Mouse (Mus musculus) embryonic facial prominence, embryonic 12.5 days (tissue): Measurements from ENCODE around the gene Radil. TPM values are rescaled to one million over a fixed set of nuclear protein-coding genes. Genes with fewer than 3 reads are reported as not detected.

ENCODE experiments used
- ATAC-seq: fragments of 200-750 bp; cut with Nextera tagmentation; 2 replicates; pipeline ENCODE4 v1.8.0; 2017; ENCODE audit not compliant: insufficient number of reproducible peaks, insufficient read depth, low FRiP score, low TSS enrichment
- H3K27ac ChIP-seq: fragments of 300-500 bp; sonication (generic); 2 replicates; pipeline ENCODE4 v1.5.1; 2016; ENCODE audit warnings: mild to moderate bottlenecking
- H3K27me3 ChIP-seq: fragments of 300-500 bp; sonication (generic); 2 replicates; pipeline ENCODE4 v1.6.1; 2016; ENCODE audit warnings: mild to moderate bottlenecking, moderate library complexity
- H3K36me3 ChIP-seq: fragments of 300-500 bp; sonication (generic); 2 replicates; pipeline ENCODE4 v1.6.1; 2016; ENCODE audit warnings: mild to moderate bottlenecking
- H3K4me1 ChIP-seq: fragments of 300-500 bp; sonication (generic); 2 replicates; pipeline ENCODE4 v1.6.1; 2016
- H3K4me2 ChIP-seq: fragments of 300-500 bp; sonication (generic); replicated peaks from 2 replicates; pipeline ENCODE4 v1.6.1; 2016; ENCODE audit warnings: mild to moderate bottlenecking, moderate library complexity
- H3K4me3 ChIP-seq: fragments of 300-500 bp; sonication (generic); 2 replicates; pipeline ENCODE4 v1.5.1; 2016; ENCODE audit warnings: mild to moderate bottlenecking
- H3K9ac ChIP-seq: fragments of 300-500 bp; sonication (generic); 2 replicates; pipeline ENCODE4 v1.6.1; 2016; ENCODE audit warnings: mild to moderate bottlenecking, moderate library complexity
- H3K9me3 ChIP-seq: fragments of 300-500 bp; sonication (generic); 2 replicates; pipeline ENCODE4 v1.6.1; 2016; ENCODE audit warnings: mild to moderate bottlenecking, moderate library complexity
- WGBS: fragments of 180-500 bp; shearing (Covaris S2); methylation state at CpG from one replicate; pipeline ENCODE4 v1.1.7; 2016; 5-methylcytosine and 5-hydroxymethylcytosine counted together
- polyA plus RNA-seq: library from polyadenylated mRNA; unstranded; fragments of >200 nt; fragmentation: Nextera tagmentation; extraction: Ambion mirVana; gene quantifications from 2 replicates; pipeline ENCODE4 v1.2.1, GENCODE M21; 2016

Radil gene
- polyA plus RNA-seq, 1 experiment from 2014 or later = 6.9 TPM

DNA sequence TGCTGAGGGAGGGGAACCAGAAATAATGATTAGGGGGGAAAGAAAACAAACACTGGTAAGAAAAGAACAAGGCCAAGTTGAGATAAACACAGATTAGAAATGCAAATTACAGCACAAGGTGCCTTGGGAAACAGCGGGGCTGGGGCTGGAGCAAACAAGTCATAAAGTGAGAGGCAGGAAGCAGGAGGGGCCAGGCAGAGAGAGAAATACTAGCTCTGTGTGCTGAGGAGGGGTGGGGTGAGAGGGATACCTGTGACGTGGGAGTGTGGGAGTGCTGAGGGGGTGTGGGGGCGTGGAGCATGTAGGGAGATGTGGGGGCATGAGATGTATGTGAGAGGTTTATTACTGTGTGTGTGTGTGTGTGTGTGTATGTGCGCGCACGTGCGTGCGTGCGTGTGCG, 50.0 kb downstream of the Radil start:
- Histone ChIP-seq H3K4me3 (no peak overlapping the region), H3K9me3 (no peaks in the 10 kb centered on the region), H3K27me3 (no peaks in the 10 kb centered on the region), H3K9ac (no peak overlapping the region), H3K36me3 (no peaks in the 10 kb centered on the region), H3K4me1 (peaks cover 12% of the 10 kb centered on the region; the same call in 1 of the 2 replicates), H3K27ac (no peak overlapping the region), H3K4me2 (no peak overlapping the region)
- no peak for ATAC-seq
- WGBS = 78% methylated on average over 10 of the region's 10 CpGs

DNA sequence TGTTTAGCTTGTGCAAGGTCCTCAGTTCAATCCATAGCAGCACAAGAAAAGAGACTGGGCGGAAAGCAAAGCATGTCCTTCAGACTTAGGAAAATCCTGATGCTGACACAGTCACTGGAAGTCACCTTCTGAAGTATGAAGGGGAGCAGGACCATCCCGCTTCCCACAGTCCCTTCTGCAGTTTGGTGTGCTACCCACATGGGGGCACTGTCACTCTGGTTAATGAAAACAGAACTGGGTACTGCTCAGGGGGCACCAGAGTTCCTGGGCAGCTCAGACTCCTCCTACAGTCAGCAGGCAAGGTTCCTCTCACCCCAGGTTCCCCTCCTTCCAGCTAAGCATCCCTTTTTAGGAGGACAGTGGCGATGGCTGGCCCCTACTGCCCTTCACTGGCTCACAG, 51.9 kb downstream of the Radil start:
- Histone ChIP-seq H3K9ac (no peak overlapping the region), H3K27ac (no peak overlapping the region), H3K36me3 (no peaks in the 10 kb centered on the region), H3K9me3 (no peaks in the 10 kb centered on the region), H3K4me2 (no peak overlapping the region), H3K27me3 (no peaks in the 10 kb centered on the region), H3K4me1 (peaks cover 12% of the 10 kb centered on the region; the same call in 1 of the 2 replicates), H3K4me3 (no peak overlapping the region)
- ATAC-seq = no peak
- 35% methylated on average over 3 of the region's 3 CpGs for WGBS

DNA sequence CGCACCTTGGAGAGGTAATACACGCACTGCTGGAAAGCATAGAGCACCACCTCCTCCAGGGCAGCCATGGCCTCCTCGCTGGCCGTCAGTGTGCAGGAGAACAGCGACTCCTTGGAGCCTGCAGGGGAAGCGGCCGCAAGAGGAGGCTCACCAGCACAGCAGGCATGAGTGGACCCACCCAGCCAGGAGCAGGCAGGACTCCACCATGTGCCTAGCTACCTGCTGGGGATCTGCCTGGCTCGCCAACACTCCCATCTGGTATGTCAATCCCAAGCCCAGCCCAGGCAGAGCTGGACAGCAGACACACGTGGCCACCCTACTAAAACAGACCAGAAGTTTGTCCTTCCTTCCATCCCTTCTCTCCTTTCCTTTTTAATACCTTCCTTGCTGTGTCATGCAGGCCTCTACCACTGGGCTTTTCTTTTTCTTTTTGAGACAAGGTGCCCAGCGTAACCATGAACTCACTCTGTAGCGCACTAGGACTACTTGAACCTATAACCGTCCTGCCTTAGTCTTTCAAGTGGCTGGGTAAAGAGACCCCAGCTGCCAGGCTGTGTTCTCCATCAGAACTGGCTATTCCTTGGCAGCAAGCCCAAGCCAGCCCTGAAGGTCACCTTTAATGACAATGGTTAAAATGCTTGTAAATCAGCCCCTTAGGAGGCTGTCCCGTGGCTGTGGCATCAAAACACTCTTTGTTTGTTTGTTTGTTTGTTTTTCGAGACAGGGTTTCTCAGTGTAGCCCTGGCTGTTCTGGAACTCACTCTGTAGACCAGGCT, 55.4 kb downstream of the Radil start:
- 53% methylated on average over 14 of the region's 14 CpGs for WGBS
- Histone ChIP-seq H3K4me1 (peaks cover 10% of the 10 kb centered on the region; the same call in 1 of the 2 replicates), H3K4me2 (no peak overlapping the region), H3K9me3 (no peaks in the 10 kb centered on the region), H3K4me3 (no peak overlapping the region), H3K27me3 (no peaks in the 10 kb centered on the region), H3K9ac (no peak overlapping the region), H3K36me3 (no peaks in the 10 kb centered on the region), H3K27ac (no peak overlapping the region)
- no peak for ATAC-seq

DNA sequence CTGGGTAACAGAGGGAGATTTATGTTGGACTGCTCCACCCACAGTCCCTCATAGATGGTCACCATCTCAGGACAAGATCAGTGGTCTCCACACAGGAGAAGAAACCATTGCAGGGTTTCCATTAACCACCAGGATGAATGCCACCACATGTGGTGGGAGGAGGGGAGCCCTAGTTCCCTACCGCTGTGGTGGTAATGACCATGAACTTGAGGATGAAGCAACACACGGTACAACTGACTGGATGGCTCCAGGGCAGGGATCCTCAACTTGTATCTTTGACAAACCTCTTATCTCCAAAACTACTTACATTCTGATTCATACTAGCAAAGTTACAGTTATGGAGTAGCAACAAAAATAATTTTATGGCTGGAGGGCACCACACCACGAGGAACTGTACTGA, 57.6 kb downstream of the Radil start:
- Histone ChIP-seq H3K36me3 (no peaks in the 10 kb centered on the region), H3K27me3 (no peaks in the 10 kb centered on the region), H3K4me2 (no peak overlapping the region), H3K4me1 (peaks cover 4% of the 10 kb centered on the region; the same call in 1 of the 2 replicates), H3K4me3 (no peak overlapping the region), H3K9ac (no peak overlapping the region), H3K9me3 (no peaks in the 10 kb centered on the region), H3K27ac (no peak overlapping the region)
- WGBS = 88% methylated on average over 3 of the region's 3 CpGs
- no peak for ATAC-seq

- no peak for ATAC-seq
- Histone ChIP-seq H3K4me1 (peaks cover 4% of the 10 kb centered on the region; the same call in 1 of the 2 replicates), H3K36me3 (0 out of 2 replicates have a peak, but pooled peaks cover 3% of the 10 kb centered on the region), H3K4me2 (no peak overlapping the region), H3K27ac (no peak overlapping the region), H3K27me3 (no peaks in the 10 kb centered on the region), H3K9me3 (no peaks in the 10 kb centered on the region), H3K9ac (no peak overlapping the region), H3K4me3 (no peak overlapping the region)
- 70% methylated on average over 9 of the region's 9 CpGs for WGBS
Measured at GRCm38 (mm10) chr5:142489955-142490707, 60.8 kb downstream of the Radil start.

DNA sequence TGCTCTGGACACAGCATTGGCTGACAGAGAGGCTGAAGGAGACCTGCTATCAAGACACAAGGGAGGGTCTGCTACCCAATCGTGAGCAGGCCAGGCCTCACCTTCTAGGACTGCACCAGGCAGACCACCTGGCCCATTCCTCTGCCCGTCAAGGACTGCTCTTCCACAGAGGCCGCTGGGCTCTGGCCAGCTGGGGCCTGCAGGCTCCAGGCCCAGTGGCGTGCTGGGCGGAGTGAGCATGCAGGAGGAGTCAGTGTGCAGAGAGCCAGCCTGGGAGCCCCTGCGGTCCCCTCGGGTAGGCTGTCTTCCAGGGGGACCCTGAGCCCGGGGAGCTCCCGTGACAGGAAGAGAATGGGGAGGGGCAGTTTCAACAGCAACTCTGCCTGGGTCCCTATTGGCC, 64.2 kb downstream of the Radil start:
- H3K27ac ChIP-seq = no peak overlapping the region

DNA sequence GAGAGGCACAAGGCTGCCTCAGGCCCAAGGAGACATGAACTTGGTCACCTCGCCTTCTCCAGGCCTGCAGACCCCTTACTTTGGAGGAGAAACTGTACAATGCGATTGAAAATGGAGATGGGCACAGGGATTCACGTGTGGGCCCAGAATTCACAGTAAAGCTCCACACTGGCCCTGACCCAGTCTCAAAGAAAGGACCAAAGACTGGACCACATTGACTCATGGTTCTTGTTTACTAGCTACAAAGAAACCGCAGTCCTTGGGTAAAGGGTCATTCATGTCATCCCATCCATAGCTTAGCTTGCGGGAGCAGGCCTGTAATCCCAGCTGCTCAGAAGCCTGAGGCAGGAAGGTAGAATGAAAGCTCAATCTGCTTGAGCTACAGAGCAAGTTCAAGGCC, 67.3 kb downstream of the Radil start:
- Histone ChIP-seq H3K36me3 (0 out of 2 replicates have a peak, but pooled peaks cover 3% of the 10 kb centered on the region), H3K4me2 (no peak overlapping the region), H3K9ac (no peak overlapping the region), H3K27me3 (no peaks in the 10 kb centered on the region), H3K4me3 (no peak overlapping the region), H3K4me1 (peaks cover 20% of the 10 kb centered on the region; the same call in 1 of the 2 replicates), H3K9me3 (no peaks in the 10 kb centered on the region), H3K27ac (no peak overlapping the region)
- ATAC-seq = no peak
- 93% methylated on average over 5 of the region's 5 CpGs for WGBS

More for the DNA sequence above, 64.2 kb downstream of the Radil start:
- Histone ChIP-seq H3K4me2 (no peak overlapping the region), H3K9me3 (no peaks in the 10 kb centered on the region), H3K9ac (0 out of 2 replicates have a peak overlapping the region, but pooled peaks have one; percentile 2), H3K4me3 (no peak overlapping the region), H3K27me3 (no peaks in the 10 kb centered on the region), H3K4me1 (0 out of 2 replicates have a peak, but pooled peaks cover 4% of the 10 kb centered on the region), H3K36me3 (0 out of 2 replicates have a peak, but pooled peaks cover 3% of the 10 kb centered on the region)
- 55% methylated on average over 9 of the region's 9 CpGs for WGBS
- peak; percentile 19; the same call in 1 of the 2 replicates for ATAC-seq

DNA sequence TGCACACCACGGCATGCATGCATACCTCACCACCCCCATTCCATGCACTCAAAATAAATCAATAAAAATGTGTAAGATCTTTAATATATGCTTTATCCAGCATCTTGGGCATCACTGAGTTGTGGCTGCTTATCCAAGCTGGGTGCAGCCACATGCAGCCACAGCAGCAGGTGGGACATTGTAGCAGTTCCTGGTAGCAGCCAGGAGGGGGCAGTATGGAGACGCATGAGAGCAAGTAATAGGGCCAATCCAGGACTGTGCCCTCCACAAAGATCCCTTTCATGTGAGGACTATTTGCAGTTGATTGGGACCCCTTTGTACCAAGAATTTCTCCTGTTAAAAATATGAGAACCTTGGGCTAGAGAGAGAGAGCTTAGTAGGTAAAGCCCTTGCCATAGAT, 68.4 kb downstream of the Radil start:
- Histone ChIP-seq H3K9me3 (no peaks in the 10 kb centered on the region), H3K4me1 (peaks cover 20% of the 10 kb centered on the region; the same call in 1 of the 2 replicates), H3K27ac (no peak overlapping the region), H3K4me2 (no peak overlapping the region), H3K36me3 (0 out of 2 replicates have a peak, but pooled peaks cover 3% of the 10 kb centered on the region), H3K9ac (no peak overlapping the region), H3K27me3 (no peaks in the 10 kb centered on the region), H3K4me3 (no peak overlapping the region)
- WGBS = 71% methylated on average over 2 of the region's 2 CpGs
- no peak for ATAC-seq

DNA sequence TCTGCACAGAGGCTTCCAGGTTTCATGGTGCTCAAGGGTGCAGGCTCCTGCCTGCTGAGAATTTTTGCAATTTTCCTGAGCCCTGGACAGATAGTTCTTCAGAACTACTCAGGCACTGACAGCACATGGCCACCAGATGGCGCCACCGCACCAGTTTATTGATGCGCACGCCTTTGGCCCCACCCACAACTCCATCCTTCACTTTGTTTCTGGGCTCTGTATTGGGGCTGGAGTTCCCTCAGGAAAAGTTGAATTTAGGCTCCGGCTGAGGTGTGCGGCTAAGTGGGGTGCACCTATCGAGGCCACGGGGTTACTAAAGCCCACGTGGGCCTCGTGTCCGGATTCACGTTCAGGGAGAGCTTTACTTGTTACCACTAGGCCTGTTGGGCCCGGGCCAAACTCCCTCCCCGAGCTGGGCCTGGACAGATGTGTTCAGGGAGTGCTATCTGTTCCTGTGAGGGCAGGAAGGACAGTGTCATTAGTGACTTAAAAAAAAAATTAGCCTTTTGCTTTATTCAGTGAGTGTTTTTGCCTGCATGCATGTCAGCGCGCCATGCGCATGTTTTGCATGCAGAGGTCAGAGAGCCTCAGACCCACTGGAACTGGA, 72.0 kb downstream of the Radil start:
- Histone ChIP-seq H3K36me3 (no peaks in the 10 kb centered on the region; the same call in 1 of the 2 replicates), H3K9me3 (no peaks in the 10 kb centered on the region), H3K4me3 (no peak overlapping the region), H3K27me3 (no peaks in the 10 kb centered on the region), H3K4me1 (peaks cover 20% of the 10 kb centered on the region; the same call in 1 of the 2 replicates), H3K27ac (no peak overlapping the region), H3K4me2 (0 out of 2 replicates have a peak overlapping the region, but pooled peaks have one; percentile 13), H3K9ac (no peak overlapping the region)
- ATAC-seq = peak; percentile 38; the same call in 1 of the 2 replicates
- 30% methylated on average over 17 of the region's 17 CpGs for WGBS

- 87% methylated on average over 5 of the region's 5 CpGs for WGBS
Measured at GRCm38 (mm10) chr5:142477866-142478615, 72.9 kb downstream of the Radil start.

GRCm38 (mm10) chr5:142477346-142477745, 73.6 kb downstream of the Radil start:
- WGBS = 91% methylated on average over 12 of the region's 12 CpGs
- H3K4me3 ChIP-seq = no peak overlapping the region
- no peak overlapping the region for H3K9ac ChIP-seq

More at GRCm38 (mm10) chr5:142477866-142478615, 72.9 kb downstream of the Radil start:
- Histone ChIP-seq H3K27me3 (no peaks in the 10 kb centered on the region), H3K9me3 (no peaks in the 10 kb centered on the region), H3K4me3 (no peak overlapping the region), H3K27ac (no peak overlapping the region), H3K9ac (no peak overlapping the region), H3K4me2 (no peak overlapping the region), H3K36me3 (no peaks in the 10 kb centered on the region; the same call in 1 of the 2 replicates), H3K4me1 (peaks cover 20% of the 10 kb centered on the region; the same call in 1 of the 2 replicates)
- ATAC-seq = no peak

More at GRCm38 (mm10) chr5:142477346-142477745, 73.6 kb downstream of the Radil start:
- no peak overlapping the region for H3K4me2 ChIP-seq
- peaks cover 4% of the 10 kb centered on the region; the same call in 1 of the 2 replicates for H3K36me3 ChIP-seq
- no peak overlapping the region for H3K27ac ChIP-seq
- no peaks in the 10 kb centered on the region for H3K9me3 ChIP-seq
- no peak for ATAC-seq
- H3K4me1 ChIP-seq = peaks cover 20% of the 10 kb centered on the region; the same call in 1 of the 2 replicates
- H3K27me3 ChIP-seq = no peaks in the 10 kb centered on the region
